Mouse (Mus musculus) embryo, embryonic 10.5 days (tissue): Measurements from ENCODE around the gene Kcnip2.

ENCODE experiments used
- DNase-seq: peaks from one replicate; pipeline ENCODE4 v3.0.0-alpha.2; 2015; ENCODE audit warnings: low spot score

The Kcnip2 gene

DNA sequence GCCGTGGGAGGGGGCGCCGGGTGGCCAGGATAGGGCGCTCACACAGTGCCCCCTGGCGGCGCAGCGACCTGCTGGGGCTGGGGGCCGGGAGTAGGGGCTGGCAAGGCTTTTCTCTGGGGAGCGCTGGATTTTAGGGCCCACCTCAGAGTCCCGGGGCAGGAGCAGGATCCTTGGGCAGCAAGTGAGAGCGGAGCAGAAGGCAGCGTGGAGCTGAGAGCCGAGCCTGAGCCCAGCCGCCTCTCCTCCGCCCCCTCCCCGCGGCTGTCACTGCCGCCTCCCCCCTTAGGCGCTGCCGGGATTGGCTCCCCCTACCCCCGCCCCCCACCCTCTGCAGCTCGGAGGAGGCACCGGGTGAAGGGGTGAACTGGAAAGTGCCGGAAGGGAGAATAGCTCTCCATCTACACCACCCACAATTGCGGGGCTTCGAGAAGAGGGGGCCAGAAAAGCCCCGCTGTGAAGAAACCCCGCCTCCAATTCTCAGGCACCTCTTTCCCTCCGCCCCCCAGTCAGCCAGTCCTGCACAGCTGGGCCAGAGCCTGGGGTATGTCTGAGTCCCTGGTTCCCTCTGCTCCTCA, at the start of gene Kcnip2:
TSS of gene Kcnip2 (minus strand) at position 231 of the 575 bp plus-strand sequence.
- DNase-seq = peak; percentile 62

- no peak for DNase-seq
These were observed 39.5 kb upstream of the Kcnip2 start for GRCm38 (mm10) chr19:45855284-45855920.

- DNase-seq = no peak
These were observed 38.7 kb upstream of the Kcnip2 start for GRCm38 (mm10) chr19:45854521-45854920.

DNA sequence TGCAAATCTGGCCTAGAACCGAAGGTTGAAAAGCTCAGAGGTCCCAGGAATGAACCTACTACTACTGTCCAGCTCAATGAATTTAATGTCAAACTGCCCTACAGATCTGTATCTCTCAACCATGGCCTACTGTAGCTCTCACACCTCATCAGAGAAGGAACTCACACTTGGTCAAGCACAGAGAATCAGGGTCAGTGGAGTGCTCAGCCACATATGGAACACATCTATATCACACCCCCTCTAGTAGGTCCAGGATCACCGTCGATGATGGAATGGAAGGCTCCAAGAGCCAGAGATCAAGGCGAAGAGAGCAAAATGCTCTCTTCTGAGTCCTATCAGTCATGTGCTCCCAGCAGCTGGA, 31.9 kb upstream of the Kcnip2 start:
- DNase-seq = no peak

GRCm38 (mm10) chr19:45847016-45847732, 31.3 kb upstream of the Kcnip2 start:
- no peak for DNase-seq

- no peak for DNase-seq
These were observed 28.3 kb upstream of the Kcnip2 start for GRCm38 (mm10) chr19:45844209-45844608.

- peak; percentile 9 for DNase-seq
These were observed 27.6 kb upstream of the Kcnip2 start for GRCm38 (mm10) chr19:45843424-45843823.

DNA sequence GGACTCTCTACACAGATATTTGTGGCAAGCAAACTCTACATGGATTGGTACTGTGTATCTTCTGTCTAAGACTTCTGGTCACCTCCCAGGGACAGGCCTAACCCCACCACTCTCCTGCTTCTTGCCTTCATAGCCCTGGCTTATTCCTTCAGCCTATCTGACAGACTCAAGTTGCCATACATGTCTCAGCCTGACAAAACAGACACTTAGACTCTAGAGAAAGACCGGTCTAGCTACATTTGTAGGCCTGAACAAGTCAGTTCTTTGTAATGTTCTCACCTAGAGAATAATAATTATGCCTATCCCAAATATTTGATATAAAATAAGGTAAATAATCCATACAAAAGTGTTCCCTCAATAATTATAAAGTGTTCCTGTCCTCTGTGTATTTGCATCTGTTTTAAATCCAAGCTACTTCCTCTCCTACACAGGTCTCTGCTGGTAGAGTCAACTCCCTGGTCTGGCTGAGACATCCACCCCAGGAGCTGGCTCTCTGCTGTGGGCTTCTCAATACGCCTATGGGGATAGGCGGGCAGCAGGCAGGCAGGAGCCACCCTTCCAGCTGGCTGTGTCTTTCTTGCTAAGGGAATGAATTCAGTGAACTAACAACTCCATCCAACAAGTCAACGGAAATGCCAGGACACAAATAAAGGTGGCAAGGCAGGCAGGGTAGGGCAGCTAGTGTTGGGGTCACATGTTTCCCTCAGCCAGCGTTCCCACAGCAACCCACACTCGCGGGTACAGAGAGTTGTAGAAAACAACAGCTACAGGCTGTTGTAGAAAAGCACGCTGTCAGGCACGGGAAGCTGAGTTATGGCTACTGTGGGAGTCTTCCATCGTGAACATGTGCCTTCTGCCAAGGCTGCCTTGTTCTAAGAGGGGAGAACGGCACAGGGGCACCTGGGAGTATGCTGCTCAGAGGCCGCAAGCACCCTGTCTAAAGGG, 21.5 kb upstream of the Kcnip2 start:
- DNase-seq = no peak

- no peak for DNase-seq
These were observed 19.6 kb upstream of the Kcnip2 start for GRCm38 (mm10) chr19:45835490-45835889.

GRCm38 (mm10) chr19:45833665-45834064, 17.8 kb upstream of the Kcnip2 start:
- no peak for DNase-seq

DNA sequence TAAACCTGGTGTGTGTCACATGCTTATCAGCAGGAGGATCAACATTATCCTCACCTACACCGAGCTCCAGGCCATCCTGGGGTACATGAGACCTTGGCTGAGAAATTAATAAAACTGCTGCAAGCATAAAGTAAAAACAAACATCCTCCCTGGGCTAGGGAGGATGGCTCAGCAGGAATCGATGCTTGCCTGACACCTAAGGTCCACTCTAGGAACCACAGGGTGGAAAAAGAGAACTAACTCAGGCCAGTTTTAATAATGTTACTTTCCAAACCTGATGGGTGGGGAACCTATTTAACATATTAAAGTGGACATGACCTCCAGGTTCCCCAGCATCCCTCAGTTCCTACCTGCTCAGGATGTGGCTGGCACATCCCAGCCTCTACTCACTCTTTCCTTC, 14.8 kb upstream of the Kcnip2 start:
- no peak for DNase-seq

- no peak for DNase-seq
These were observed 11.9 kb upstream of the Kcnip2 start for GRCm38 (mm10) chr19:45827736-45828135.

DNA sequence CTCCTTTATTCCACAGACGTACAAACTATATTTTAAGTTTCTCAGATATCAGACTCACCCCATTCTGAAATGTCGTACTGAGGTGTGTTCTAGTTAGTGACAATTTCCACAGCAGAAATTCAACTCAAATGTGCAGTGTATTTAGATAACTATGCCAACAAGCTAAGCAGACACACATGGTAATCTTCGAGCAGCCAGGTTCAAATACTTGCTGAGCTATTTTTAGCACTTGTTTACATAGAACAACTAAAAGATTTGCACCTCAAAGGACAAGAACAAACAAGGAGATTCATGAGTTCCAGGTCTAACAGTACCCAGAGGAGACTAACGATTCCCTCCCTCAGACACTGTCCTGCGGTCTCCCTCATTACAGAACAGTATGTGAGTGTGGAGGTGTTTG, 11.3 kb upstream of the Kcnip2 start:
- no peak for DNase-seq

- DNase-seq = no peak
These were observed 10.3 kb upstream of the Kcnip2 start for GRCm38 (mm10) chr19:45826146-45826545.

DNA sequence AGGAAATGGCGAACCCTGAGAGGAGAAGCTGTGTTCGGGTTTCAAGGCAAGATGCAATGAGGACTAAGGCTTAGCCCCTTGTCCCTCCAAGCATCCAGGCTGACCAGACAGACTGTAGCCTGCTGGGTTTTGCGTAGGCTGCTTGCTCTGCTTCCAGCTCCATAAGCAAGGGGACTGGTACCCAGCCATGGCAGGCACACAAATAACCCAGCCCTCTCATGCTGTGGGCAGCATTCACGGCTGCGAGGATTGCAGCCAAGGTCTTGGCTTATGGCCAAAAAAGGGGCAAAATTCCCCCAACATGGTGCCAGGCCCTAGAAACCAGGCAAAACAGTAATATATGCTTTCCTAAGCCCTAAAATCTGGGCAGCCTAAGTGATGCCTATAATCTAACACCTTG, 6.0 kb upstream of the Kcnip2 start:
- no peak for DNase-seq

GRCm38 (mm10) chr19:45817816-45818490, 2.1 kb upstream of the Kcnip2 start:
- DNase-seq = no peak

DNA sequence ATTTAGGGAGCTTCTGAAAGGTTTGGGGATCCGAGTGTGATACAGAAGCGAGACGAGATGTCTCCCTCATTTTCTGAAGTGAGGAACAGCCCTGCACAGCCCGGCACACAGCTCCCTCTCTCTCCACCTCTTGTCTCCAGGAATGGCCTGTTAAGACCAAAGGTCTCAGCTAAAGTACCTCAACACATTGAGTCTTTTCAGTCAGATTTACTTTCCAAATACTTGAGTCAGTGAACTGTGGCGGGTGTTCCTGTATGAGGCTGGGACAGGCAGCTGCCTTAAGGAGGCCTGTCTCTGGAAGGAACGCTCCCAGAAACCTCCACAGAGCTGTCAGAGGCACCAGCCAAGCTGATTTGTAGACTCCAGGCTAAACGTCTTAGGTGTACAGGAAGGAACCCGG, 866 bp upstream of the Kcnip2 start:
- peak; percentile 23 for DNase-seq

DNA sequence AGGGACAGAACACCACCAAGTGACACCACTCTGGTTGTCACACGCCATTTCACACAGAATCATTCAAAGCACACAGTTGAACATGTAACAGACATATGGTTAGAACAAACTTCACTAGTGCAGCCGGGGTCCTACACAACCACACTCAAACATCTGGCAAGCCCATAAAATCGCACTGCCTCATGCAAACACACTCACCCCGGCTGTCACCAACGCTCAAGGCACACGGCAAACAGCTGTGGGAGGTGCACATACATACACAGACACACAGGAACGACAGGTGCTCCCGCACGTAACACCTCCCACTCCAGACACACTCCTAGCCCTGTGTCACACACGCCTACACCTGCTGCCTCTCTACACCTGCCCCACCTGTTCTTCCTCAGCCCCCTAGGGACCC, 691 bp downstream of the Kcnip2 start:
- no peak for DNase-seq

GRCm38 (mm10) chr19:45813801-45814200, 2.1 kb downstream of the Kcnip2 start:
- DNase-seq = peak; percentile 60

DNA sequence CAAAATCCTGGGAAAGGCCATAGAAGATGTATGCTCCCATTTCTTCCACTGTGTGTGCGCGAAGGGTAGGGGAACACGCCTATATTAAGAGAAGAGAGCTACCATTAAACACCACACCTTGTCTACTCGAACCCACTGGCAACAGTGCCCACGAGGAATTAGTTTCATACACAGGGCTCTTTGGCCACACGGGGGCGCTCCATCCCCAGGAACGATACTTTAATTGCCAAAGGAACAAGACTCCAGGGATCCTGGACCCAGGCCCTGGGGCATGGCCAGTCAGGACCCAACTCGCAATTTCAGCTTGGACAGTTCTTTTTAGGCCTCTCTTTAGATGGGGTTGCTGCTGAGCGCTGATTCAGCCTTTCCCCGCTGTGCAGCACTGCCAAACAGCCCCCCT, 2.6 kb downstream of the Kcnip2 start:
- peak; percentile 90 for DNase-seq

DNA sequence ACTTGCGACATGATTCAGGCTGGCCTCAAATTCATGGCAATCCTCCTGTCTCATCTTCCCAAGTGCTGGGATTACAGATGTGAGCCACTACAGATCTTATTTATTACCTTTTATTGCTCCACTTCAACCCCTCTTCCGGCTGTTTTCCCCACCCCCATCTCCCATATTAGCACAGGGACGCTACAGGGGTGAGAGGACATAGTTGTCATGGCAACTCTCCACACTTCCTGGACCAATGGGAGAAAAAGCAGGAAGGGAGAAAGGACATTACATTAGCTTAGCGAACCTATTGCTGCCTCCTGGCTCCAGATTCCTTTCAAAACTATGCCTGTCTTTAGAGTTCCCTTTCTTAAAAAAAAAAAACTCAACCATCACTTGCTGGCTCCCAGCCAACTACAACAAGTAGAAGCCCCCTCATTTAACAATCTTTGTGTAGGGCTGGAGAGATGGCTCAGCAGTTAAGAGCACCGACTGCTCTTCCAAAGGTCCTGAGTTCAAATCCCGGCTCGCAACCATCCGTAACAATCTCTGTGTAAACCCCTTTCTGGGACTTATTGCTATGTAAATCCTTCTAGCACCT, 3.1 kb downstream of the Kcnip2 start:
- peak; percentile 45 for DNase-seq
